Mouse (Mus musculus) olfactory bulb, adult 2 months (tissue): Measurements from ENCODE around the gene Hivep3.

Experiments used
- CTCF ChIP-seq: fragments of 200-500 bp; IDR thresholded peaks from 2 replicates; pipeline ENCODE4 v1.5.1; 2012; ENCODE audit warnings: low read depth, mild to moderate bottlenecking, low read length, moderate library complexity; ENCODE audit not compliant: insufficient read depth
- POLR2A ChIP-seq: fragments of 200-500 bp; IDR thresholded peaks from 2 replicates; pipeline ENCODE4 v1.6.1; 2012; ENCODE audit warnings: mild to moderate bottlenecking, low read depth, low read length, moderate library complexity; ENCODE audit not compliant: insufficient read depth

DNA sequence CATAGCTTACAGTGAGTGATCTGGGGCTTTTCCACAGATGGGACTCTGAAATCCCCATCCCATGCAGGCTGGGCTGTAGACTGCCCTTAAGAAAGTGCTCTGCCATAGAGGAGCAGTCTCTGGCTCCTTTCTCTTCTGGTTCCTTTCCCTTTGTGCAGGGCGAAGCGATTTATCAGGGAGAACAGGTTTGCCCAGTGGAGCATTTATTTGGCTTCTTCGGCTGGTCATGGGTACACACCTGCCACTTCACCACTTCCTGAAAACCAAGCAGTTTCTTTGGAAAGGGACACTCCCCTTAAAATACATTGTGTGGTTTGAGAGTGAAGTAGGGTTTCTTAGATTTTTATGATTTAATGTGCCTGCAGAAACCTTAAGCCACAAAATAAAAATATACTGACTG lies 110.7 kb downstream of the Hivep3 start:
- TF ChIP-seq POLR2A, result no peak
- TF ChIP-seq CTCF, result no peak
